Mouse (Mus musculus) heart, adult 2 months (tissue): ENCODE results near the gene Cadm1.

Experiments
- CTCF ChIP-seq: fragments of 200-600 bp; IDR thresholded peaks from 2 replicates; pipeline ENCODE4 v1.8.1; 2022; ENCODE audit warnings: antibody characterized with exemption, mild to moderate bottlenecking, moderate library complexity
- EP300 ChIP-seq: fragments of 200-500 bp; IDR thresholded peaks from 2 replicates; pipeline ENCODE4 v1.6.1; 2011; ENCODE audit warnings: low read depth, low read length, control low read depth; ENCODE audit not compliant: insufficient read depth
- POLR2A ChIP-seq: fragments of 200-500 bp; IDR thresholded peaks from 2 replicates; pipeline ENCODE4 v1.6.1; 2011; ENCODE audit warnings: mild to moderate bottlenecking, low read depth, low read length, control low read depth; ENCODE audit not compliant: insufficient read depth

- TF ChIP-seq CTCF, result no peak
- TF ChIP-seq POLR2A, result no peak
- no peak for TF ChIP-seq EP300
Observed at GRCm38 (mm10) chr9:47579464-47579863, 49.5 kb downstream of the Cadm1 start.
